Mouse (Mus musculus): ENCODE measurements around the gene Cggbp1.

The Cggbp1 gene

GRCm38 (mm10) chr16:64873416-64874305, 21.9 kb downstream of the Cggbp1 start:
- DNase-seq: peak; percentile 77

- DNase-seq: no peak
These were observed 23.6 kb downstream of the Cggbp1 start for GRCm38 (mm10) chr16:64875384-64875783.

- no peak for DNase-seq
These were observed 24.0 kb downstream of the Cggbp1 start for GRCm38 (mm10) chr16:64875822-64876221.

GRCm38 (mm10) chr16:64876631-64877265, 25.0 kb downstream of the Cggbp1 start:
- DNase-seq: no peak

GRCm38 (mm10) chr16:64877314-64877713, 25.5 kb downstream of the Cggbp1 start:
- no peak for DNase-seq

- DNase-seq: no peak
These were observed 26.9 kb downstream of the Cggbp1 start for GRCm38 (mm10) chr16:64878611-64879132.

- DNase-seq: no peak
These were observed 27.9 kb downstream of the Cggbp1 start for GRCm38 (mm10) chr16:64879735-64880134.

- DNase-seq: no peak
These were observed 29.2 kb downstream of the Cggbp1 start for GRCm38 (mm10) chr16:64880986-64881385.

- DNase-seq: no peak
These were observed 29.6 kb downstream of the Cggbp1 start for GRCm38 (mm10) chr16:64881442-64881841.

GRCm38 (mm10) chr16:64883896-64884295, 32.1 kb downstream of the Cggbp1 start:
- no peak for DNase-seq

- DNase-seq: no peak
These were observed 32.6 kb downstream of the Cggbp1 start for GRCm38 (mm10) chr16:64884420-64884838.

GRCm38 (mm10) chr16:64885142-64885541, 33.3 kb downstream of the Cggbp1 start:
- DNase-seq: no peak

GRCm38 (mm10) chr16:64885547-64885946, 33.8 kb downstream of the Cggbp1 start:
- no peak for DNase-seq

GRCm38 (mm10) chr16:64889496-64889895, 37.7 kb downstream of the Cggbp1 start:
- DNase-seq: no peak

- DNase-seq: peak; percentile 21
These were observed 47.3 kb downstream of the Cggbp1 start for GRCm38 (mm10) chr16:64899084-64899483.

- DNase-seq: no peak
These were observed 51.5 kb downstream of the Cggbp1 start for GRCm38 (mm10) chr16:64903328-64903727.

GRCm38 (mm10) chr16:64907112-64907511, 55.3 kb downstream of the Cggbp1 start:
- peak; percentile 16 for DNase-seq

GRCm38 (mm10) chr16:64908747-64909146, 57.0 kb downstream of the Cggbp1 start:
- no peak for DNase-seq
